Mouse (Mus musculus): Measurements from ENCODE around the gene Fbxl2. TPM values are rescaled to one million over a fixed set of nuclear protein-coding genes. Genes with fewer than 3 reads are reported as not detected.

Gene Fbxl2
- total and polyA plus RNA-seq, 2 experiments from 2014 or later = 1.6 to 3.4 TPM

GRCm38 (mm10) chr9:113963718-113964117, 82.3 kb downstream of the Fbxl2 start:
- Histone ChIP-seq H3K27me3 (ENCODE audit: control insufficient read depth, insufficient read depth, low read length) (no peaks in the 10 kb centered on the region), H3K27ac (ENCODE audit: low read depth) (no peak overlapping the region), H3K4me3 (ENCODE audit: low read depth, low read length) (no peak overlapping the region), H3K9ac (replicated peaks; ENCODE audit: low read depth, low read length) (no peak overlapping the region), H3K4me2 (ENCODE audit: low read depth, low read length) (no peak overlapping the region), H3K9me3 (replicated peaks; ENCODE audit: control insufficient read depth, low read length) (no peaks in the 10 kb centered on the region), H3K36me3 (replicated peaks; ENCODE audit: control insufficient read depth, insufficient read depth, low read length) (peaks cover 96% of the 10 kb centered on the region), H3K4me1 (ENCODE audit: control insufficient read depth, insufficient read depth) (no peaks in the 10 kb centered on the region)
- ATAC-seq (ENCODE audit: insufficient read depth, low read depth) = no peak
- no peak for DNase-seq (ENCODE audit: low spot score)
- TF ChIP-seq EP300 (IDR thresholded peaks at IDR 0.05; ENCODE audit: low read depth) = no peak
- TF ChIP-seq CTCF (IDR thresholded peaks at IDR 0.05; ENCODE audit: low read depth) = no peak

GRCm38 (mm10) chr9:113957777-113958176, 88.2 kb downstream of the Fbxl2 start:
- 97% methylated on average over 4 of the region's 4 CpGs for WGBS
- Histone ChIP-seq H3K9me3 (replicated peaks; ENCODE audit: control insufficient read depth, low read length) (no peaks in the 10 kb centered on the region), H3K27ac (ENCODE audit: low read depth) (no peak overlapping the region), H3K9ac (replicated peaks; ENCODE audit: low read depth, low read length) (no peak overlapping the region), H3K36me3 (replicated peaks; ENCODE audit: control insufficient read depth, insufficient read depth, low read length) (peaks cover 69% of the 10 kb centered on the region), H3K4me3 (ENCODE audit: low read depth, low read length) (no peak overlapping the region), H3K27me3 (ENCODE audit: control insufficient read depth, insufficient read depth, low read length) (no peaks in the 10 kb centered on the region), H3K4me1 (ENCODE audit: control insufficient read depth, insufficient read depth) (no peaks in the 10 kb centered on the region), H3K4me2 (ENCODE audit: low read depth, low read length) (no peak overlapping the region)
- DNase-seq (ENCODE audit: low spot score) (no peak), ATAC-seq (ENCODE audit: insufficient read depth, low read depth) (no peak)
- no peak for TF ChIP-seq CTCF (IDR thresholded peaks at IDR 0.05; ENCODE audit: low read depth)
- TF ChIP-seq EP300 (IDR thresholded peaks at IDR 0.05; ENCODE audit: low read depth) = no peak

GRCm38 (mm10) chr9:113947216-113947615, 98.8 kb downstream of the Fbxl2 start:
- Histone ChIP-seq H3K4me2 (ENCODE audit: low read depth, low read length) (no peak overlapping the region), H3K27ac (ENCODE audit: low read depth) (no peak overlapping the region), H3K9me3 (replicated peaks; ENCODE audit: control insufficient read depth, low read length) (no peaks in the 10 kb centered on the region), H3K9ac (replicated peaks; ENCODE audit: low read depth, low read length) (no peak overlapping the region), H3K36me3 (replicated peaks; ENCODE audit: control insufficient read depth, insufficient read depth, low read length) (peaks cover 35% of the 10 kb centered on the region), H3K27me3 (ENCODE audit: control insufficient read depth, insufficient read depth, low read length) (no peaks in the 10 kb centered on the region), H3K4me3 (ENCODE audit: low read depth, low read length) (no peak overlapping the region), H3K4me1 (ENCODE audit: control insufficient read depth, insufficient read depth) (peaks cover 4% of the 10 kb centered on the region; the same call in 1 of the 2 replicates)
- no peak for TF ChIP-seq EP300 (IDR thresholded peaks at IDR 0.05; ENCODE audit: low read depth)
- TF ChIP-seq CTCF (IDR thresholded peaks at IDR 0.05; ENCODE audit: low read depth) = no peak
- ATAC-seq (ENCODE audit: insufficient read depth, low read depth) (no peak), DNase-seq (ENCODE audit: low spot score) (no peak)
- WGBS = 90% methylated on average over 1 of the region's 1 CpGs

GRCm38 (mm10) chr9:113943372-113943771, 102.6 kb downstream of the Fbxl2 start:
- no peak overlapping the region for H3K4me3 ChIP-seq (ENCODE audit: low read depth, low read length)
- H3K27me3 ChIP-seq (ENCODE audit: control insufficient read depth, insufficient read depth, low read length) = no peaks in the 10 kb centered on the region
- no peak overlapping the region for H3K9ac ChIP-seq (replicated peaks; ENCODE audit: low read depth, low read length)
- peaks cover 4% of the 10 kb centered on the region; the same call in 1 of the 2 replicates for H3K4me1 ChIP-seq (ENCODE audit: control insufficient read depth, insufficient read depth)
- no peak for ATAC-seq (ENCODE audit: insufficient read depth, low read depth)
- no peaks in the 10 kb centered on the region for H3K9me3 ChIP-seq (replicated peaks; ENCODE audit: control insufficient read depth, low read length)
- peaks cover 29% of the 10 kb centered on the region for H3K36me3 ChIP-seq (replicated peaks; ENCODE audit: control insufficient read depth, insufficient read depth, low read length)
- TF ChIP-seq EP300 (IDR thresholded peaks at IDR 0.05; ENCODE audit: low read depth) = no peak
- TF ChIP-seq CTCF (IDR thresholded peaks at IDR 0.05; ENCODE audit: low read depth) = no peak
- no peak overlapping the region for H3K27ac ChIP-seq (ENCODE audit: low read depth)
- H3K4me2 ChIP-seq (ENCODE audit: low read depth, low read length) = no peak overlapping the region
- 89% methylated on average over 1 of the region's 1 CpGs for WGBS
- no peak for DNase-seq (ENCODE audit: low spot score)

- no peak for TF ChIP-seq EP300 (IDR thresholded peaks at IDR 0.05; ENCODE audit: low read depth)
- TF ChIP-seq CTCF (IDR thresholded peaks at IDR 0.05; ENCODE audit: low read depth) = no peak
- Histone ChIP-seq H3K4me2 (ENCODE audit: low read depth, low read length) (no peak overlapping the region), H3K27ac (ENCODE audit: low read depth) (no peak overlapping the region), H3K36me3 (replicated peaks; ENCODE audit: control insufficient read depth, insufficient read depth, low read length) (peaks cover 14% of the 10 kb centered on the region), H3K4me3 (ENCODE audit: low read depth, low read length) (no peak overlapping the region), H3K27me3 (ENCODE audit: control insufficient read depth, insufficient read depth, low read length) (no peaks in the 10 kb centered on the region), H3K9me3 (replicated peaks; ENCODE audit: control insufficient read depth, low read length) (no peaks in the 10 kb centered on the region), H3K4me1 (ENCODE audit: control insufficient read depth, insufficient read depth) (peaks cover 4% of the 10 kb centered on the region), H3K9ac (replicated peaks; ENCODE audit: low read depth, low read length) (no peak overlapping the region)
- 93% methylated on average over 3 of the region's 3 CpGs for whole genome bisulfite sequencing
- no peak for ATAC-seq (ENCODE audit: insufficient read depth, low read depth)
- DNase-seq (ENCODE audit: low spot score) = no peak
These were observed 104.7 kb downstream of the Fbxl2 start for GRCm38 (mm10) chr9:113941103-113941805.

Measured in heart, postnatal 0 days (tissue).